Mouse (Mus musculus) sigmoid colon, adult 10 weeks (tissue): ENCODE measurements around the gene Scamp1. TPM values are rescaled to one million over a fixed set of nuclear protein-coding genes. Genes with fewer than 3 reads are reported as not detected.

Source experiments
- polyA plus RNA-seq: library from polyadenylated mRNA; stranded (reverse); fragments of 350-450 nt; fragmentation: Illumina TruSeq; extraction: RNeasy Lipid Tissue Mini Kit (QIAGEN cat#74804); gene quantifications from one replicate; pipeline ENCODE4 v1.2.3, GENCODE M21; 2014; ENCODE audit warnings: low read depth, low replicate concordance

Scamp1 gene
- polyA plus RNA-seq: 286 TPM

GRCm38 (mm10) chr13:94285281-94285871, at the start of gene Scamp1:
Gene Scamp1 (minus strand): TSS chr13:94285857.

Other genes starting within 250 kb of the Scamp1 start
- gene Lhfpl2, start 228.1 kb downstream of the Scamp1 start, polyA plus RNA-seq: 92.4 TPM
- 53.9 TPM for gene Ap3b1, start 73.1 kb upstream of the Scamp1 start, polyA plus RNA-seq